Mouse (Mus musculus) heart, adult 2 months (tissue): ENCODE results near the gene Cacng3.

Experiments
- CTCF ChIP-seq: fragments of 200-600 bp; IDR thresholded peaks from 2 replicates; pipeline ENCODE4 v1.8.1; 2022; ENCODE audit warnings: antibody characterized with exemption, mild to moderate bottlenecking, moderate library complexity
- EP300 ChIP-seq: fragments of 200-500 bp; IDR thresholded peaks from 2 replicates; pipeline ENCODE4 v1.6.1; 2011; ENCODE audit warnings: low read depth, low read length, control low read depth; ENCODE audit not compliant: insufficient read depth
- POLR2A ChIP-seq: fragments of 200-500 bp; IDR thresholded peaks from 2 replicates; pipeline ENCODE4 v1.6.1; 2011; ENCODE audit warnings: mild to moderate bottlenecking, low read depth, low read length, control low read depth; ENCODE audit not compliant: insufficient read depth

DNA sequence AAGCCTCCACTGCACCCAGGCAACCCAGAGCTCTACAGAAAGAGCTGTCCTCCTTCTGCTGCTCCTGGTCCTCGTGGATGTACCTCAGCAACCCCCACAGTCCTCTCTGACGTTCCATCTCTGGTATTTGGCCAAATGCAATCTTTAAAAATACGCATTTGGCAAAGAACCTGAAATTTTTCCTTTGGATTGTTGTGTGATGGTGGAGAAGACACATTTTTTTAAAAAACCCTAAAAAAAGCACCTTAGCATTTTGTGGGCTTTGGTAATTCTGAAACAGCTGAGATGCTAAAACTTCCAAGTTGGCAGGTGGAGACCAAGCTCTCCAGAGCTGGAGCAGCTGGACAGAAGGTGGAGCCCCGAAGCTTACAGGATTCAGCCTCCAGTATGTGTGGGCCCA, 32.2 kb downstream of the Cacng3 start:
- TF ChIP-seq CTCF (no peak), POLR2A (no peak), EP300 (no peak)
